Mouse (Mus musculus) bone marrow macrophage, adult 2 months (primary cell): ENCODE results near the gene Slc16a1. TPM values are rescaled to one million over a fixed set of nuclear protein-coding genes. Genes with fewer than 3 reads are reported as not detected.

Experiments used
- H3K27ac ChIP-seq: 2 replicates; pipeline ENCODE4 v1.5.1; 2012; ENCODE audit warnings: low read depth, low read length; ENCODE audit not compliant: insufficient read depth
- H3K4me1 ChIP-seq: 2 replicates; pipeline ENCODE4 v1.6.1; 2012; ENCODE audit warnings: low read length; ENCODE audit not compliant: control insufficient read depth, insufficient read depth
- H3K4me3 ChIP-seq: 2 replicates; pipeline ENCODE4 v1.5.1; 2012; ENCODE audit warnings: mild to moderate bottlenecking, low read length, moderate library complexity; ENCODE audit not compliant: insufficient read depth
- CTCF ChIP-seq: IDR thresholded peaks from 2 replicates; pipeline ENCODE4 v1.5.1; 2012; ENCODE audit warnings: low read depth, mild to moderate bottlenecking, low read length, moderate library complexity
- POLR2A ChIP-seq: IDR thresholded peaks from 2 replicates; pipeline ENCODE4 v1.6.1; 2012; ENCODE audit warnings: mild to moderate bottlenecking, low read depth, low read length, borderline replicate concordance
- polyA plus RNA-seq: library from polyadenylated mRNA; stranded (reverse); fragments of >200 nt; gene quantifications from 2 replicates; pipeline ENCODE4 v1.2.4, GENCODE M21; 2012; ENCODE audit not compliant: missing spikeins, insufficient read depth, insufficient read length

The Slc16a1 gene
- polyA plus RNA-seq, 1 experiment: 2.9 TPM

DNA sequence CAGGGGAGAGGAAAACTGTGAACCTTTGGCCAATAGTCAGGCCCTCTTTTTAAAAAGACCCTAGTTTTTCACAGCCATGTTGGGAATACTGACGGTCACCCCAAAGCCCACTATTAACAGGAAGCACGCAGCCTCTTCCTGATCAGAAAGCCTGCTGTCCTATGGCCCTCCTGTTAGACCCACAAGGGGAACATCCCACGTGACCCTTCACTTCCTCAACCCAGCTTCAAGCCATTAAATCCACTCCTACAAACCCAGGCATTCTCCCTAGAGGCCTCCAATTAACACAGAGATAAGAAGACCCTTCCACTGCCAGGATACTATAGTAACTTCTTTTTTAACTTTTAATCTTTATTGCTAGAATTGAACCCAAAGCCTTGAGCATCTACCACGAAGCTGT lies 33.6 kb downstream of the Slc16a1 start:
- Histone ChIP-seq H3K4me1 (peaks cover 33% of the 10 kb centered on the region), H3K27ac (peak overlapping the region; percentile 95), H3K4me3 (peak overlapping the region; percentile 15)
- no peak for TF ChIP-seq CTCF
- 0 out of 2 replicates have a peak, but pooled peaks have one; percentile 22 for TF ChIP-seq POLR2A

DNA sequence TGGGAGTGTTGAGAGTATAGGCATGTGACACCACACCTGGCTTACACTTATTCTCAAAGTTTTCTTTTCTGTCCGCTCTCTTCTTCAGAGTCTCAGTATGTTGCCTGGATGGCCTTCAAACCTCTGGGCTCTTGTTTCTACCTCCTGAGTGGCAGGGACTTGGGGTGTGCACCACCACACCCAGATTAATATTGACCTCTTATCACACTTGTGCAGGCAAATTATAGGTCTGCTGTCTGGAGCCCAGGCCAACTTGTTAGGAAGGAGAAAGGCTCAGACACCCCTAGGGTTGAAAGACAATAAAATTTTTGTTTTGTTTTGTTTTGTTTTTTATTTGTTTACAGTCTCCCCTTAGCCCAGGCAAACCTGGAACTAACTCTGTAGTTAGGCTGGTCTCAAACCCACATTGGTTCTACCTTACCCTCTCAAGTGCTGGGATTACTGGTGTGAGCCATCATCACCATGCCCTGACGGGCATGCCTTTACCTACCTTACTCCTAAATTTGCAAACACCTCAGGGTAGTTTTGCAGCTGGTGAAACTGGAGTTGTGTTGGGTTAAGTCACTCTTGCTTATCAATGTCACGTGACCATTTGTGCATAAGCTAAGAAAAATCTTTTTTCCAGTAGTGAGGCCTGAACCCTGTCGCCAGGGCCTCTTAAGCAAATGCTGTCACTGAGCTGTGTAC lies 35.3 kb downstream of the Slc16a1 start:
- H3K27ac ChIP-seq: no peak overlapping the region
- H3K4me1 ChIP-seq: peaks cover 33% of the 10 kb centered on the region
- no peak overlapping the region for H3K4me3 ChIP-seq
- TF ChIP-seq POLR2A (no peak), CTCF (no peak; the same call in 1 of the 2 replicates)

DNA sequence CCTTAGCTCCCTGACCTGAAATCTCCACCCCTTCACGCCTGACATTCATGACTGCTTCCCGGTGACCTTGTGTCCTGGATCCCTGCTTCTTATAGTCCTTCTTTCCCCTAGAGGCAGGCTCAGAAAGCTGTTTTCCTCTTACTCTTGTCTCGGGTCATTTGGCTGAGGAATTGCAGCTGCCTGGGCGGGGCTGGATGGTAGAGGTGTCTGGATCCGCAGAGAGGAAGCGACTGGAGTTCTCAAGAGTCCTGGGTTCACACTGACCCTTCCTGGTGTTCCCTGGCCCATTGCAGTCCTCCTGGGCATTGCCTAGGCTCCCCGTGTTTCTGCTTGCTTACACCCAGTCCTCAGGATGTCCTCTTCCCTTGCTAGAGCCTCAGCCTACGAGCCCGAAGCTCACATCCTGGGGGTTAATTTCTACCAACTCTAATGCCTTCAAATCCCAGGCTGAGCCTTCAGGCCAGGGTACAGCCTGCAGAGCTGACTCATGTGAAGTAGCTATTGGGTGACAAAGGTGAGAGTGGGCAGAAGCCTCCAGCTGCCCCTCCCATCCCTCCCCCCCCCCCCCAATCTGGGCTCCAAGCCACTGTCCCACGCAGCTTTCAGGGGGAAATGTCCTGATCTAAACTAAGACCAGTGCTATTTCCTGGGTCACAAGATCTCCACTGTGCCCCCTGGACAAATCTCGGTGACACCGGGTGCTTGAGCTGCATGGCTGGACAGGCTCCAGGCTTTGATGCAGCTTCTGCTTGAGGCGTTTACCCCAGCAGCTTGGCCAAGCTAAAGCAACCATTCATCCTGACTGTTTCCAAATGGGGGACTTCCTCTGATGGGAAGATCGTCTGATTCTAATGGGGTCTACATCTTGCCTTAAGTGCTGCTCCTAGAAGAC lies 36.1 kb downstream of the Slc16a1 start:
- Histone ChIP-seq H3K4me1 (peaks cover 32% of the 10 kb centered on the region), H3K27ac (no peak overlapping the region), H3K4me3 (peak overlapping the region; percentile 38; the same call in 1 of the 2 replicates)
- TF ChIP-seq CTCF: no peak
- TF ChIP-seq POLR2A: no peak

- Histone ChIP-seq H3K4me1 (peaks cover 26% of the 10 kb centered on the region), H3K4me3 (peak overlapping the region; percentile 38), H3K27ac (no peak overlapping the region)
- TF ChIP-seq CTCF (peak; percentile 73), POLR2A (no peak)
These were observed 36.9 kb downstream of the Slc16a1 start for GRCm38 (mm10) chr3:104675258-104675851.

- H3K4me1 ChIP-seq: peaks cover 10% of the 10 kb centered on the region
- no peak overlapping the region for H3K27ac ChIP-seq
- H3K4me3 ChIP-seq: no peak overlapping the region
- TF ChIP-seq POLR2A (no peak), CTCF (no peak)
These were observed 39.3 kb downstream of the Slc16a1 start for GRCm38 (mm10) chr3:104677781-104678180.

- Histone ChIP-seq H3K4me3 (no peak overlapping the region), H3K4me1 (peaks cover 8% of the 10 kb centered on the region), H3K27ac (no peak overlapping the region)
- TF ChIP-seq CTCF (no peak), POLR2A (no peak)
These were observed 40.4 kb downstream of the Slc16a1 start for GRCm38 (mm10) chr3:104678826-104679225.

DNA sequence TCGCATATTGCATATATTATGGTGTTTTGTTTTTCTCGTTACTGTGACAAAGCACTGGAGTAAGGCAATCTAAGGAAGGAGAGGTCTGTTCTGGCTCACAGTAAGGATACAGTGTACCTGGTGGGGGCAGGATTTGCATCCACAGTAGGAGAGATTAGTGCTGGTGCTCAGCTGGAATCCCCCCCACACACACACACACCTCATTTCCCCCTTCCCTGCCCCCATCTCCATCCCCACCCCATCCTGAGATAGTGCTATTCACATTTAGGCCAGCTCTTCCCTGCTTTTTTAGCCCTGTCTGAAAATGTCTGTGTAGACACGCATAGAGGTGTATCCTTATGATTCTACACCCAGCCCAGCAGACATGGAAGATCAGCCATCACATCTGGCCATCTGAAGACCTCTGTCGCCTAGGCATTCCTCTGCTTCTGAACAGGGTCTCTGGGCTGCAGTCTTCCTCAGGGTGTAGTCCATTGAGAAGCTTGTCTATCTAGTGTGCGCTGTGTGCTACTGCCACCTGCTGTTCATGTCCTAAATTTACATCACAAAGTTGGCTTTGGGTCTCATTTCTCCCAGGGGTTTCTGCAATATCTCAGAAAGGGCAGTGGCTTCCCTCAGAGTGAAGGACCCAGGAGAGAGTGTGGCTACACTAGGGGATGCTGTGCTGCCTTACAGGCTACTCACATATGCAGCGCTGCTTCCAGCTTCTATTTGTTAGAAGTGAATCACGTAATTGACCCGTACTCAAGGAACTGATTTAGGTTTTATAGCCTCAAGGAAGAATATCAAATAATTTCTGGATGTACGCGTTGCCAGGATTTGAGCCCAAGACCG lies 44.4 kb downstream of the Slc16a1 start:
- TF ChIP-seq CTCF (peak; percentile 74), POLR2A (no peak)
- Histone ChIP-seq H3K4me3 (no peak overlapping the region), H3K27ac (no peak overlapping the region), H3K4me1 (no peaks in the 10 kb centered on the region)

DNA sequence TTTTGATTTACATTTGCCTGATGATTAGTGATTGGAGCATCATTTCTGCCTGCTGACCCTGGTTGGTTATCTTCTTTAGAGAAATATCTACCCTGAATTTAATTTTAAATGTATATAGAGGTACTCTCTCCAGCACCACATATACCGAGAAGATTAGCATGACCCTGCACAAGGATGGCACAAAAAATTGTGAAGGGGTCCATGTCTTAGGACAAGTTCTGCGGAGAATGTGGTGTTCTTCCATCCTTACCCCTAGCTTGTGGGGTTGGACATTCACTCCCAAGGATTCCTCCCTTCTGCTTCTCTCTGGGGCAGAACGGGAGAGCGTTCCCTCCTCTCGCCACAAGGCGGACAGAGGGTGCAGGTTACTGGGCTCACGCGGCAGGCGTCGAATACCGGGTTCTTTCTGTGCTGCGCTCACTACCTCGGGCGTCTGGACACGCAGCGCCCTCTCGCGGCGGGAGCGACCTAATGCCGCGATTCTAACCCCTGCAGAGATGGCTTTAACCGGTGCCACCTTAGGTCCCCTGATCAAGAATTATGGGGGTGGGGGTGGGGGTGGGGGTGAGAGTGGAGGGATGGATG lies 62.4 kb downstream of the Slc16a1 start:
- no peak overlapping the region for H3K4me3 ChIP-seq

GRCm38 (mm10) chr3:104701761-104702160 lies 63.3 kb downstream of the Slc16a1 start:
- Histone ChIP-seq H3K4me1 (no peaks in the 10 kb centered on the region), H3K27ac (no peak overlapping the region), H3K4me3 (no peak overlapping the region)
- TF ChIP-seq CTCF: no peak
- no peak for TF ChIP-seq POLR2A

More for the DNA sequence above, 62.4 kb downstream of the Slc16a1 start:
- no peaks in the 10 kb centered on the region for H3K4me1 ChIP-seq
- TF ChIP-seq CTCF (peak; percentile 62), POLR2A (no peak)
- no peak overlapping the region for H3K27ac ChIP-seq
